Mouse (Mus musculus) brain, embryonic 14.5 days (tissue): ENCODE data around the gene Uso1. TPM values are rescaled to one million over a fixed set of nuclear protein-coding genes. Genes with fewer than 3 reads are reported as not detected.

ENCODE experiments used
- DNase-seq: peaks from one replicate; pipeline ENCODE4 v3.0.0-alpha.2; 2011; ENCODE audit warnings: low read depth
- CTCF ChIP-seq: fragments of 200-500 bp; IDR thresholded peaks from 2 replicates; pipeline ENCODE4 v1.5.1; 2012; ENCODE audit warnings: inconsistent platforms, mild to moderate bottlenecking, moderate library complexity, borderline replicate concordance; ENCODE audit not compliant: insufficient read depth, insufficient read length; ENCODE audit errors: extremely low read depth
- POLR2A ChIP-seq: fragments of 200-500 bp; IDR thresholded peaks from 2 replicates; pipeline ENCODE4 v1.6.1; 2012; ENCODE audit warnings: mild to moderate bottlenecking, inconsistent platforms, borderline replicate concordance; ENCODE audit not compliant: poor library complexity, insufficient read depth, insufficient read length, severe bottlenecking; ENCODE audit errors: extremely low read depth
- polyA plus RNA-seq: library from polyadenylated mRNA; depleted of rRNA; stranded (reverse); fragments of >200 nt; gene quantifications from 2 replicates; pipeline ENCODE4 v1.2.3, GENCODE M21; 2012

Uso1 gene
- polyA plus RNA-seq, 1 experiment, result 46.2 TPM

DNA sequence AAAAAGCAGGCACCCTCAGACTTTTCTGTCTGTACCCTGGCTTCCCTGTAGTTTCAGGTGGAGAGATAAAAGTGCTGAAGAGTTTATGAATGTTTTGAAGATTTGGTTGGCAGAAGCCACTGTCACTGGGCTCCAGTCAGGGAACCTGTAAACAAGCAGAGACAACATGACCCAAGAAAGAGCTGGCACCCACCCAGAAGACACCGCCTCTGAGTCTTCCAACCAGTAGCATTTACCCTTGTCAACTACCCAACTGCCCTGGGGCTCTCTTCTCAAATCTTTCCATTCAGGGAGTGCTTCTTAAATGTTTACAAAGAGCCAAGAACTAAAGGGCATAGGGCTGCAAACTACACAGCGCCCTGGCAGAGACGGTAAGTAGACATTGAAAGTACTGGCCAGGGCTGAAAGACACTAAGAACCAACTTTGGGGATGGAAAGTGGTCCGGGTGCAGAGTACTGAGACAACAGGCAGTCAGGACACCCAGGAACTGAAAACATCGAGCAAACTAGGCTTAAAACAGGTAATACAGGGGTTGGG, 26.9 kb upstream of the Uso1 start:
- DNase-seq, result no peak
- TF ChIP-seq POLR2A (no peak), CTCF (no peak)

DNA sequence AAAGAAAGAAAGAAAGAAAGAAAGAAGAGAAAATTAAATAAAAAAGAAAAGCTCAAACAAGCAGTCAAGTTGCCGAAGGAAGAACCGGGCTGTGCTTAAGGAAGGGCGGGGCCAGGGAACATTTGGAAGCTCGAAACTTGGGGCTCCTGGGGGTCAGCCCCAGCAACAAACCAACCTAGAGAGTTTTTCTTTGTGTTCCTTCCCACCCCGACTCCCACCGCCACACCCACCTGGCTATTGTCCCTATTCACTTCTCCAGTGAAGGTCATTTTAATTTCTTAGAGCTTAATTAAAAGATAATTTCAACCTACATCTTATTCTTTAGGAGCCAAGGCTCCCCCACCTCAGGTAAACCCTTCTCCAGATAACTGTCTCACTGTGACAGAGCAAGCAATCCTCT, 25.6 kb upstream of the Uso1 start:
- no peak for DNase-seq
- TF ChIP-seq POLR2A (no peak), CTCF (no peak)

DNA sequence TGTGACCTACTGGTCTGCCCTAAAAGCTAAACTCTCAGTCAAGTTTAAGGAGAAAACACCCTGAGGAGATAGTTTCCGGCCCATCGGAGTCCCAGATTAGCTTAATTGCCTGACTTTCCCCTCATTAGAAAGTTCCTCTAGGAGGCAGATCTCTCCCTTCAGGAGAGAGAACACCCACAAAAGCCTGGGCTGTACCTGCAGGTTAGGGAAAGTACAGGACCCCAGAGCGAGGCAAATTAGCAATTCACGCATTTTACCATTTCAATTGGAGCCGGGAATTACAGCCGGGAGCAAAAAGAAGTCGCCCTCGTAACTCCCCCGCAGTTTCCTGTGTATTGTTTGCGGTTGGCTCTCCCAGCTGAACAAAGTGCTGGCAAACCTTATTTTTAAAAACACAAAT, 25.2 kb upstream of the Uso1 start:
- TF ChIP-seq POLR2A (no peak), CTCF (no peak)
- peak; percentile 14 for DNase-seq

DNA sequence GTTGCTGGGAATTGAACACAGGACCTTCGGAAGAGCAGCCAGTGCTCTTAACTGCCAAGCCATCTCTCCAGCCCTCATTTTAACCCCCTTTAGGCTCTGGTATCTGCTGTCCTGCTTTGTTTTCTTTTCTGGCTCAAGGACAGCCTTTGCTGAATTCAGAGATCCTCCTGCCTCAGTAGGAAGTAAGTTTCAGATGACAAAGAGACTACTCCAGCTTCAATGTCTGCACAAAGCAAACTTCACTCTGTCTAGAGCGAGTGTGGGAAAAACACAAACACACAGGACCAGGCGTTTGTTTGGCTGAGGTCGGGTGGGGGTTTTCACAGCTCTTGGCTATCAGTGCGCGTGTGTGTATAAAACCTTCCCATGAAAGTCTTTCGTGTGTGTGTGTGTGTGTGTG, 24.3 kb upstream of the Uso1 start:
- no peak for DNase-seq
- TF ChIP-seq POLR2A (no peak), CTCF (no peak)

DNA sequence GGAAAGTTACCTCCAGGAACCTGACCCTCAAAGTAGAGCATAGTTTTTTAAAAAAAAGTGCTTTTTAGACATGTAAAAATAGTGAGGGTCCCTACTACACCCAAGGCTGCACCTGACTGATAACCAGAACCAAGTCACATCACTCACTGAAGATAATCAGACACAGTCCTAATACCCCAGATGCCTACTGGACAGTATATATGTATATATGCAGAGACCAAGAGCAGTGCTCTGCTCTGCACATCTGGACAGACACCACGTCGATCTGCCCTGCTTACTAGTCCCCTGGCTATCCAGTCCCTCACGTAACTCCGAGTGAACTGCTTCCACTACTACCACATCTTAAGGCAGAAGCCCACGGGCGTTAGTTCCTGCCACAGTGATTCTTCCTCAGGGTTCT, 23.5 kb upstream of the Uso1 start:
- TF ChIP-seq CTCF (no peak), POLR2A (no peak)
- no peak for DNase-seq

DNA sequence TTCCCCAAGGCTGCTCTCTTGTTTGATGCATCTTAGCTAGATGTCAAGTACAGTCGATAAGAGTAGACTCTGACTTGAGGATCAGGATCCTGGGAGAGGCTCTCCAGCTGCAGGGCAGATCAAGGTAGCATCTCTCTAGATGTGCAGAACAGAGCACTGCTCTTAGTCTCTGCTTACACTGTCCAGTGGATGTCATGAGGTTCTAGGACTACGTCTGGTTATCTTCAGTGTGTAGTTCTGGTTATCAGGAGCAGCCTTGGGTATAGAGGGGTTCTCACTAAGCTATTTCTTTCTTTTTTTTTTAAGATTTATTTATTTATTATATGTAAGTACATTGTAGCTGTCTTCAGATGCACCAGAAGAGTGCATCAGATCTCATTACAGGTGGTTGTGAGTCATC, 22.8 kb upstream of the Uso1 start:
- no peak for TF ChIP-seq POLR2A
- no peak for TF ChIP-seq CTCF
- no peak for DNase-seq

DNA sequence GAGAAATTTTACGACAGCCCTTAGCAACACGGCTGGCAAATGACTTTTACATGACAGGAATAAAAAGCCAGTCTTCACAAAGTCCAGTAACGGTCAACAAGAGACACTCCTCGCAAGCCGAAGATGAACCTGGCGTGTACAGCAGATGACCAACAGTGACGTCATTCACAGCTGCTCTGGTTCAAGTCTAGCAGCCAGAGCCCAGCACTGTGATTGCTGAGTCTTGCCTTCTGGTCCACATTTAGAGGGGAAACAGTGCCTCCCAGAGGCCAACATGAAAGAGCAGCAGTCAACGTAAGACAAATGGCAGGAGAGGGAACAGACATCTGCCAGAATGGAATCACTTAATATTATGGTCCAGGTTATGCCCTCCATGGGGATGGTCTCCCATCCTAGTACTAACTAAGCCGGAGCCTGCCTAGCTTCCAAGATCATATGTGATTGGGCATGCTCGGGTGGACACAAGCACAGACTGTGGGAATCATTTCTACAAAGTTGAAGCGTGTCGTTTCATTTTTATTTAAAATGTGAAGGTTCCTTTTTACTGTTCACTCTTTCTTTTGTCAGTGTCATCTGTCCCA, 19.8 kb upstream of the Uso1 start:
- DNase-seq, result peak; percentile 81
- TF ChIP-seq CTCF, result peak; percentile 63; the same call in 1 of the 2 replicates
- TF ChIP-seq POLR2A, result no peak

DNA sequence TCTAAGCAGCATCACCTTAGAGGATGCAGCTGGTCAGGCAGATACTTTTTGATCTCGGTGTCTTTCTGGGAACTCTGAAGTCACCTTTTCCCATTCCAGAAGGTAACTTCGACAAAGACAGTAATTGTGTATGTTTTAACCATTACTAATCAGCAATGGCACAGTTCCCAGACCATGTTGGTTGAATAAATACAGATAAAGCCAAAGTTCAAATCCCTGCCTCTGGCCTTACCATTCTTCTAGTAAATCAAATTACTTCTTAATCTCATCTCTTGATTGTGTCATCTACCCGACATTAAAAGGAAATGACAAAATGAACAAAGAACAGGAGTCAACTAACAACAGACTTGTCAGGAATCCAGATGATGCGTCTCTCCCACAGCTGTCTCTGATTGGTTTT, 16.1 kb upstream of the Uso1 start:
- no peak for DNase-seq
- TF ChIP-seq POLR2A (no peak), CTCF (no peak)

DNA sequence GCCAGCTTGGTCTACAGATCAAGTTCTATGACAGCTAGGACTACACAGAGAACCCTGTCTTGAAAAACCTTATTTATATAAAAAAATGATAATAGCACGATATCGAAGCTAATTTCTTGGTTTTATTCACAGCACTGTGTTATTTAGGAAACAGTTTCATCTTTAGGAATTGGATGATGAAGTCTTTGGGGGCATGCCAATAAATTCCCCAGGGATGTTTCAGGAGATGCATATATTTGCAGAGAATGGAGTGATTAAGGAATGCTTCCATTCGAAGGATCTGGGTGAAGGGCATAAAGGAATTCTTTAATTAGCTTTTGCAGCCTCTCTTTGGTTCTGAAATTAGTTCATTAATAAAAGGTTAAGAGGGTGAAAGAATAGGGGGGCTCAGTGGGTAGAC, 12.3 kb upstream of the Uso1 start:
- peak; percentile 18 for DNase-seq
- TF ChIP-seq CTCF, result no peak
- TF ChIP-seq POLR2A, result no peak

DNA sequence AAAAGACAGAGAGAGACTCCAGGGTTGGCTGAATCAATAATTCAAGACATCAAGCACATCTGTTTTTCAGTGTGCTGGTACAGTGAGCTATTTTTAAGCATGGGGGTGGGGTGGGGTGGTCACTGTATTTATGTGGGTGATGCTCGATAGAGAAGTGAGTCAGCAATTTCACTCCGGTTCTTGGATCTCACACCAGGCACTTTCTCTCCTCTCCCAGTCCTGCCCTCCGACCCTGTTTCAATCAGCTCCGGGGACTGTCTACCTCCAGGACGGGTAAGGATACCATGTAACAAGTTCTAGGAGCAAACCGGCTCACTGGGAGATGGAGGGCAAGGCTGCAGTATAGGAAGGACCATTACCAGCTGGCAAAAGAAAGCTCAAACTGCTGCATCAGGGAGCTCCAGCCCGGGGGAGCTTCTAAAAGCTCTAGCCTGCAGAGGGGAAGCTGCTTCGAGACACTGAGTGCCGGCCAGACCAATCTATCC, 10.6 kb upstream of the Uso1 start:
- no peak for TF ChIP-seq POLR2A
- no peak for TF ChIP-seq CTCF
- no peak for DNase-seq

DNA sequence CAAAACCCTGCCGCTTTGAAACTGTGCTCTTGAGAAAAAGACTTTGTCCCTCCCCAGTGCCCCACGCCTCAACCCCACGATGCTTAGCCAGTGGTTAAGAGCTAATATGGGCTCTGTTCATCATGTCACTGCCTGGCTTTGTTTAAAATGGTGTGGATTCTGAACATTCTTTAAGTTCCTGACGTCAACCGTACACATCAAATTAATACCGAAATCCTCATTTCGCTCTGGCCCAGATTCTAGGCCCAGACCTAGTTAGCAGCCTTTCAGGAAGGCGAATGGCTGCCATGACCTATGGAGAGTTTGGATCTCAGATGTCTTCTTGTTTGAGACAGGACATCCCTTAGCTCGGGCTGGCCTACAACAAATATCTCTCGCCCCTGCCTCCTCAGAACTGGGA, 10.0 kb upstream of the Uso1 start:
- DNase-seq, result no peak
- TF ChIP-seq POLR2A (no peak), CTCF (no peak)

DNA sequence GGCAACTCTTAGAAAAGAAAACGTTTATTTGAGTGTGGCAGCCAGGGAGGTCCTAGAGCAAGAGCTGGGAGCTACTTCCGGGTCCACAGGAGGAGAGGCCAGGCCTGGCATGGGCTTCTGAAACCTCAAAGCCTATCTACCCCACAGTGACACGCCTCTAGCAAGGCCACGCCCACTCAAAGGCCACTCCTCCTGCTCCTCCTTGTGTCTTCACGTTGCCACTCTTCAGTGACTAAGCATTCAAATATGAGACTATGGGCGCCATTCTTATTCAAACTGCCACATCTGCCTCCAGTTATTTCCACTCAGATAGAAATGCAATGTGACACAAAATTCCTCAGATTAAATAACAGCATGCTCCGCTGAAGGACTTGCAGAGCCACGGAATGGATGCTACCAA, 9.2 kb upstream of the Uso1 start:
- DNase-seq, result peak; percentile 37
- TF ChIP-seq CTCF, result no peak
- no peak for TF ChIP-seq POLR2A

DNA sequence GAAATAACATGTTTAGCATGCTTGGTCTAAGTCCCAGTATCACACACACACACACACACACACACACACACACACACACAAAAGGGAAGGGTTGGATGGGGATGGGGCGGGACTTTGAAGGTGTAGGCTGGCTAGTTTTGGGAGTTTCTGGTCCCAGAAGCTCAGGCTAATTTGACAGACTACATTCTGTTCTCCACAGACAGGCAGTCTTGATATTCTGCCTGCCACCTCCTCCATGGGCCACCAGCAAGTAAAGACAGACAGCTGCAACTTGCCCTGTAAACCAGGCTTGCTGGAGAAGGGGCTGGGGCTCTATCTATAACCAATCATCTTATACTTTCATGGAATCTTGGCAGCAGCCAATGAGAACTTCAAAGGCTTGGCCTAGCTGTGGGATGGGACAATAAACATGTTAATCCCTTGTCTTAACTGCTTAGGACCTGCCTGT, 8.4 kb upstream of the Uso1 start:
- peak; percentile 24 for DNase-seq
- TF ChIP-seq POLR2A (no peak), CTCF (no peak)
